Mouse (Mus musculus) heart, adult 2 months (tissue): ENCODE results near the gene Ireb2.
A peak's percentile ranks its signal among the peaks of the same experiment; 100 is the strongest.

ENCODE experiments used
- CTCF ChIP-seq: fragments of 200-600 bp; IDR thresholded peaks from 2 replicates; pipeline ENCODE4 v1.8.1; 2022; ENCODE audit warnings: antibody characterized with exemption, mild to moderate bottlenecking, moderate library complexity
- POLR2A ChIP-seq: fragments of 200-500 bp; IDR thresholded peaks from 2 replicates; pipeline ENCODE4 v1.6.1; 2011; ENCODE audit warnings: mild to moderate bottlenecking, low read depth, low read length, control low read depth; ENCODE audit not compliant: insufficient read depth

GRCm38 (mm10) chr9:54830624-54831023 lies 33.0 kb upstream of the Ireb2 start:
- no peak for TF ChIP-seq POLR2A
- peak; percentile 70 for TF ChIP-seq CTCF
